8 mouse cellular contexts compared by ENCODE assay signal in genomic region chr16:17921325-17922162, GRCm38 (mm10). TPM values are rescaled to one million over a fixed set of nuclear protein-coding genes. Genes with fewer than 3 reads are reported as not detected.
DNase-seq lines count a peak whose midpoint lies in the region; ATAC-seq and TF ChIP-seq lines count a peak whose summit lies in the region.

No protein-coding gene starts in this region.

- peak overlapping the region; percentile 86 for H3K4me2 ChIP-seq in forebrain, embryonic 14.5 days (ENCODE audit: low read length)

- peaks cover 17% of the 10 kb centered on the region for H3K27me3 ChIP-seq in forebrain, embryonic 14.5 days (replicated peaks; ENCODE audit: control insufficient read depth, insufficient read depth, low read length)

- peak overlapping the region; percentile 68 for H3K9ac ChIP-seq in forebrain, embryonic 14.5 days (ENCODE audit: low read length)

- H3K4me1 ChIP-seq in forebrain, embryonic 14.5 days (ENCODE audit: control insufficient read depth, insufficient read depth, low read length), result peaks cover 10% of the 10 kb centered on the region
- peaks cover 7% of the 10 kb centered on the region for H3K4me1 ChIP-seq in lung, adult 2 months (ENCODE audit: control insufficient read depth, insufficient read depth, low read length)

- intact Hi-C loops in heart, postnatal 25 days (cut with DNase I), result loop anchor here (1.0 to 10.0 kb wide), 2 partner anchors 10 to 313 kb away; partner anchors contain the start of genes Ess2 and Zdhhc8

- H3K36me3 ChIP-seq in forebrain, embryonic 14.5 days (ENCODE audit: control insufficient read depth, insufficient read depth, low read length), result peaks cover 20% of the 10 kb centered on the region

- WGBS in forebrain, embryonic 14.5 days, result 2% methylated on average over 46 of the region's 47 CpGs
- under 1% methylated on average over 46 of the region's 47 CpGs for WGBS in lung, adult 2 months

- TF ChIP-seq CTCF in lung, adult 2 months (IDR thresholded peaks at IDR 0.05; ENCODE audit: insufficient read depth, low read length), result peak; percentile 43

- H3K4me3 ChIP-seq in forebrain, embryonic 14.5 days (ENCODE audit: low read depth, low read length), result peak overlapping the region; percentile 49
- peak overlapping the region; percentile 87 for H3K4me3 ChIP-seq in lung, adult 2 months (replicated peaks; ENCODE audit: extremely low read depth, low read depth, low read length)

- DNase-seq in ES-CJ7 (ENCODE audit: low read depth, low spot score), result peak; percentile 98
- peak; percentile 94 for DNase-seq in cerebellum, adult 11 months
- peak; percentile 99 for DNase-seq in forebrain, embryonic 14.5 days (ENCODE audit: low spot score)
- peak; percentile 89 for DNase-seq in heart, postnatal 25 days (ENCODE audit: low spot score)
- DNase-seq in layer of hippocampus, adult 18-20 months (ENCODE audit: low spot score in 2 of 2), result peak; percentile 94 to 98
- DNase-seq in lung, adult 2 months, result peak; percentile 95
- peak; percentile 88 to 91 for DNase-seq in thymus, adult 18-20 months

- peak; percentile 97 for ATAC-seq in forebrain, embryonic 14.5 days
- ATAC-seq in neutrophil, adult 5-6 weeks (ENCODE audit: extremely low read depth, insufficient number of reproducible peaks, low FRiP score, poor library complexity, severe bottlenecking), result peak; percentile 92

- H3K27ac ChIP-seq in forebrain, embryonic 14.5 days (ENCODE audit: low read depth, low read length), result peak overlapping the region; percentile 89

- no peaks in the 10 kb centered on the region for H3K9me3 ChIP-seq in forebrain, embryonic 14.5 days (replicated peaks; ENCODE audit: control insufficient read depth, low read length)

- peak; percentile 95 for TF ChIP-seq POLR2A in lung, adult 2 months (IDR thresholded peaks at IDR 0.05; ENCODE audit: borderline replicate concordance, extremely low read depth, low read depth, low read length)

RNA-seq across cellular contexts. Expression of gene Slc25a1, which starts 6.5 kb away (rescaled TPM):
- 113 and 124 TPM in 2 replicates for polyA plus RNA-seq in forebrain, embryonic 14.5 days (2014; fragmentation: Nextera tagmentation; extraction: Ambion mirVana)
- 10 to 100 TPM in 1 of 2 experiments, 1 to 10 TPM in 1; 7.1 to 14.8 TPM for total RNA-seq in heart, postnatal 25 days (2021)
- total RNA-seq in layer of hippocampus, adult 18-20 months (2021), result 10 to 100 TPM; 42.0 to 45.9 TPM
- 166 and 199 TPM in 2 replicates for polyA plus RNA-seq in lung, adult 2 months (2012; rRNA removed)
- 18.0 and 20.4 TPM in 2 replicates for total RNA-seq in neutrophil, adult 5-6 weeks (2017)

RNA-seq across cellular contexts. Expression of gene Gsc2, which starts 6.7 kb away (rescaled TPM):
- not detected in 2 replicates for polyA plus RNA-seq in forebrain, embryonic 14.5 days (2014; fragmentation: Nextera tagmentation; extraction: Ambion mirVana)
- total RNA-seq in heart, postnatal 25 days (2021), result not detected
- total RNA-seq in layer of hippocampus, adult 18-20 months (2021), result not detected
- not detected in 2 replicates for polyA plus RNA-seq in lung, adult 2 months (2012; rRNA removed)
- total RNA-seq in neutrophil, adult 5-6 weeks (2017), result not detected in 2 replicates

RNA-seq across cellular contexts. Expression of gene Ess2, which starts 10.4 kb away (rescaled TPM):
- 43.5 and 46.1 TPM in 2 replicates for polyA plus RNA-seq in forebrain, embryonic 14.5 days (2014; fragmentation: Nextera tagmentation; extraction: Ambion mirVana)
- 1 to 10 TPM; 8.7 to 9.3 TPM for total RNA-seq in heart, postnatal 25 days (2021)
- 10 to 100 TPM; 27.6 to 28.6 TPM for total RNA-seq in layer of hippocampus, adult 18-20 months (2021)
- polyA plus RNA-seq in lung, adult 2 months (2012; rRNA removed), result 17.5 and 22.8 TPM in 2 replicates
- 39.7 and 52.4 TPM in 2 replicates for total RNA-seq in neutrophil, adult 5-6 weeks (2017)

RNA-seq across cellular contexts. Expression of gene Tssk2, which starts 23.1 kb away (rescaled TPM):
- 0.13 and 0.41 TPM in 2 replicates for polyA plus RNA-seq in forebrain, embryonic 14.5 days (2014; fragmentation: Nextera tagmentation; extraction: Ambion mirVana)
- not detected for total RNA-seq in heart, postnatal 25 days (2021)
- total RNA-seq in layer of hippocampus, adult 18-20 months (2021), result not detected
- polyA plus RNA-seq in lung, adult 2 months (2012; rRNA removed), result not detected in 2 replicates
- not detected in 2 replicates for total RNA-seq in neutrophil, adult 5-6 weeks (2017)

RNA-seq across cellular contexts. Expression of gene Dgcr2, which starts 23.2 kb away (rescaled TPM):
- 75.3 and 93.1 TPM in 2 replicates for polyA plus RNA-seq in forebrain, embryonic 14.5 days (2014; fragmentation: Nextera tagmentation; extraction: Ambion mirVana)
- total RNA-seq in heart, postnatal 25 days (2021), result 10 to 100 TPM; 46.5 to 49.5 TPM
- 100 to 1,000 TPM; 102 to 106 TPM for total RNA-seq in layer of hippocampus, adult 18-20 months (2021)
- polyA plus RNA-seq in lung, adult 2 months (2012; rRNA removed), result 138 and 144 TPM in 2 replicates
- 40.7 and 57.5 TPM in 2 replicates for total RNA-seq in neutrophil, adult 5-6 weeks (2017)

Comparison
In these comparisons a context has a peak if more than half of its experiments do, and no peak if none do; other contexts are left out.
1. Peak in every context shown above with its lines: DNase-seq, ATAC-seq, H3K4me3 ChIP-seq and H3K27ac ChIP-seq.